ENCODE assay signal across 12 mouse cellular contexts in the genomic region with DNA sequence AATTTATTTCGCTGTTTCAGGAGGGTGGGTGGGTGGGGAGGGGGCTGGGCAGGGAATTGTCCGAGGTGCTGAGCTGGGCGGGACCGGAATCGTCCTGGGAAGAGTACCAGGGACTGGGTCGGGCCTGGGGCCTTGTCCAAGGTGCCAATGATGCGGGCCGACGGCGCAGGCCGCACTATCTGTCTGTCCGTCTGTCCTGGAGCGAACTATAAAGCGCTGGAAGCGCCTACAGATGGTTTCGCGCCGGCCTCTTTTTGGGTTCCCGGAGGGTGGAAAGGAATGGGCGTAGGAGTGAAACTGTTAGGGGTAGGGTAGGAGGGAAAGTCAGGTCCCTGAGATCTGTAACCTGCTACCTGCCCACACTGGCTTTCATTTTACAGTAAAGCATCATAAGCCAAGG. TPM values are rescaled to one million over a fixed set of nuclear protein-coding genes. Genes with fewer than 3 reads are reported as not detected.
DNase-seq lines count a peak whose midpoint lies in the region; ATAC-seq and TF ChIP-seq lines count a peak whose summit lies in the region.
"Had no signal": no experiment of that assay in that cellular context is flagged by ENCODE, and none has a peak within 500 bp of the region (broad histone marks: within the 10 kb centered on the region; RNA-seq: fewer than 3 reads in every experiment).

No protein-coding gene starts in this region.

- peak overlapping the region; percentile 94 for H3K27ac ChIP-seq in layer of hippocampus, adult 2 months
- H3K27ac ChIP-seq in hindbrain, embryonic 11.5 days (ENCODE audit: low read depth, low read length): no peak overlapping the region
- no peak overlapping the region; the same call in 1 of the 2 replicates for H3K27ac ChIP-seq in neural tube, embryonic 13.5 days (replicated peaks)
- H3K27ac ChIP-seq: liver, embryonic 12.5 days had no signal

- peaks cover 23% of the 10 kb centered on the region for H3K27me3 ChIP-seq in hindbrain, embryonic 11.5 days (ENCODE audit: control insufficient read depth, insufficient read depth, low read length)
- H3K27me3 ChIP-seq in neural tube, embryonic 13.5 days: peaks cover 18% of the 10 kb centered on the region

- H3K4me2 ChIP-seq in hindbrain, embryonic 11.5 days (replicated peaks; ENCODE audit: low read depth, low read length): peak overlapping the region; percentile 67
- H3K4me2 ChIP-seq in neural tube, embryonic 13.5 days: peak overlapping the region; percentile 85

- no peak for DNase-seq in layer of hippocampus, adult 2 months (ENCODE audit: low spot score in 2 of 2)
- DNase-seq in layer of hippocampus, adult 9-10 months (ENCODE audit: low spot score): no peak
- peak; percentile 25 to 31 for DNase-seq in cerebellum, postnatal 14 days
- no peak for DNase-seq in hindbrain, embryonic 11.5 days (ENCODE audit: low spot score)
- DNase-seq in lung, postnatal 25 days (ENCODE audit: low spot score): no peak
- no peak for DNase-seq in testis, postnatal 14 days (ENCODE audit: low spot score)

- peak overlapping the region; percentile 70 for H3K4me3 ChIP-seq in layer of hippocampus, adult 2 months
- H3K4me3 ChIP-seq in hindbrain, embryonic 11.5 days (ENCODE audit: low read depth, low read length): peak overlapping the region; percentile 63
- H3K4me3 ChIP-seq in neural tube, embryonic 13.5 days: peak overlapping the region; percentile 91
- H3K4me3 ChIP-seq: liver, embryonic 12.5 days had no signal

- peaks cover 12% of the 10 kb centered on the region for H3K4me1 ChIP-seq in hindbrain, embryonic 11.5 days (replicated peaks; ENCODE audit: control insufficient read depth, insufficient read depth, low read length)
- H3K4me1 ChIP-seq in neural tube, embryonic 13.5 days (replicated peaks): peaks cover 58% of the 10 kb centered on the region

- no peak for ATAC-seq in hindbrain, embryonic 11.5 days (ENCODE audit: low FRiP score)
- ATAC-seq in neural tube, embryonic 13.5 days (ENCODE audit: low read depth): no peak
- ATAC-seq in megakaryocyte, adult 5-6 weeks (ENCODE audit: poor library complexity, severe bottlenecking): no peak
- ATAC-seq: inflammation-experienced regulatory T-cells, adult 6 months; liver, embryonic 12.5 days had no signal

- TF ChIP-seq CTCF in layer of hippocampus, adult 2 months (conservative IDR thresholded peaks at IDR 0.05): no peak

- no peaks in the 10 kb centered on the region for H3K36me3 ChIP-seq in hindbrain, embryonic 11.5 days (ENCODE audit: control insufficient read depth, insufficient read depth, low read length)
- H3K36me3 ChIP-seq in neural tube, embryonic 13.5 days: no peaks in the 10 kb centered on the region
- H3K36me3 ChIP-seq: G1E; liver, embryonic 12.5 days had no signal

- 3% methylated on average over 20 of the region's 20 CpGs for WGBS in hindbrain, embryonic 11.5 days
- 4% methylated on average over 20 of the region's 20 CpGs for WGBS in neural tube, embryonic 13.5 days

- peak overlapping the region; percentile 32; the same call in 1 of the 2 replicates for H3K9ac ChIP-seq in hindbrain, embryonic 11.5 days (ENCODE audit: low read depth, low read length)
- peak overlapping the region; percentile 96 for H3K9ac ChIP-seq in neural tube, embryonic 13.5 days
- H3K9ac ChIP-seq: liver, embryonic 12.5 days had no signal

- H3K9me3 ChIP-seq in hindbrain, embryonic 11.5 days (ENCODE audit: control insufficient read depth, low read length): no peaks in the 10 kb centered on the region
- H3K9me3 ChIP-seq in neural tube, embryonic 13.5 days: no peaks in the 10 kb centered on the region
- H3K9me3 ChIP-seq: liver, embryonic 12.5 days had no signal

RNA-seq across cellular contexts. Expression of a gene that starts 2.5 kb away (rescaled TPM):
- 100 to 1,000 TPM; 193 to 196 TPM for total RNA-seq in layer of hippocampus, adult 2 months (2021)
- 4.6 and 5.3 TPM in 2 replicates for polyA plus RNA-seq in hindbrain, embryonic 11.5 days (2014; fragmentation: Nextera tagmentation; extraction: Ambion mirVana)
- polyA plus RNA-seq in neural tube, embryonic 13.5 days (2015; fragmentation: Nextera tagmentation; extraction: Ambion mirVana): 7.8 and 9.0 TPM in 2 replicates
- not detected in 2 replicates for total RNA-seq in megakaryocyte, adult 5-6 weeks (2015)
- total RNA-seq in megakaryocyte, adult 5-6 weeks (2017): not detected in 2 replicates
- total RNA-seq: G1E; neutrophil, adult 5-6 weeks had no signal
- polyA plus RNA-seq: G1E; inflammation-experienced regulatory T-cells, adult 6 months; liver, embryonic 12.5 days had no signal

RNA-seq across cellular contexts. Expression of a gene that starts 28.0 kb away (rescaled TPM):
- not detected for total RNA-seq in layer of hippocampus, adult 2 months (2021)
- 1.3 and 3.0 TPM in 2 replicates for polyA plus RNA-seq in hindbrain, embryonic 11.5 days (2014; fragmentation: Nextera tagmentation; extraction: Ambion mirVana)
- 0.26 TPM in 1 of 2 replicates, not detected in the other for polyA plus RNA-seq in neural tube, embryonic 13.5 days (2015; fragmentation: Nextera tagmentation; extraction: Ambion mirVana)
- not detected in 2 replicates for total RNA-seq in megakaryocyte, adult 5-6 weeks (2015)
- total RNA-seq in megakaryocyte, adult 5-6 weeks (2017): not detected in 2 replicates
- total RNA-seq: neutrophil, adult 5-6 weeks had no signal
- polyA plus RNA-seq: G1E; inflammation-experienced regulatory T-cells, adult 6 months had no signal

RNA-seq across cellular contexts. Expression of a gene that starts 35.7 kb away (rescaled TPM):
- total RNA-seq in layer of hippocampus, adult 2 months (2021): not detected
- polyA plus RNA-seq in hindbrain, embryonic 11.5 days (2014; fragmentation: Nextera tagmentation; extraction: Ambion mirVana): 0.50 and 1.6 TPM in 2 replicates
- 0.85 TPM in 1 of 2 replicates, not detected in the other for polyA plus RNA-seq in neural tube, embryonic 13.5 days (2015; fragmentation: Nextera tagmentation; extraction: Ambion mirVana)
- total RNA-seq in megakaryocyte, adult 5-6 weeks (2015): not detected in 2 replicates
- total RNA-seq in megakaryocyte, adult 5-6 weeks (2017): not detected in 2 replicates
- total RNA-seq: G1E; neutrophil, adult 5-6 weeks had no signal
- polyA plus RNA-seq: G1E; inflammation-experienced regulatory T-cells, adult 6 months; liver, embryonic 12.5 days had no signal

Comparison
In these comparisons a context has a peak if more than half of its experiments do, and no peak if none do; other contexts are left out.
1. DNase-seq: peak in cerebellum, postnatal 14 days (2 of 2); none in layer of hippocampus, adult 2 months (0 of 2), layer of hippocampus, adult 9-10 months (single experiment), hindbrain, embryonic 11.5 days (single experiment), lung, postnatal 25 days (single experiment) and testis, postnatal 14 days (single experiment).
2. RNA of a gene that starts 2.5 kb away (total RNA-seq): 193 to 196 TPM in layer of hippocampus, adult 2 months; not detected in megakaryocyte, adult 5-6 weeks; every median in the first group is over 100 times any median in the second.
3. Peak in every context shown above with its lines, with median percentiles within 50 percentile points of each other: H3K4me3 ChIP-seq.